Mouse (Mus musculus) heart, embryonic 14.5 days (tissue): ENCODE measurements around the gene Glrx2. TPM values are rescaled to one million over a fixed set of nuclear protein-coding genes. Genes with fewer than 3 reads are reported as not detected.
A peak's percentile ranks its signal among the peaks of the same experiment; 100 is the strongest.

Source experiments
- ATAC-seq: fragments of 200-750 bp; cut with Nextera tagmentation; 2 replicates; pipeline ENCODE4 v1.8.0; 2017; ENCODE audit warnings: low read depth, moderate TSS enrichment; ENCODE audit not compliant: insufficient number of reproducible peaks, insufficient read depth, low FRiP score
- H3K27ac ChIP-seq, 2 experiments: fragments of 200-500 bp in 1 of 2; fragments of 300-500 bp in 1 of 2; sonication (generic) in 1 of 2; replicated peaks in 1 of 2; 2 replicates each; pipeline ENCODE4 v1.5.1; 2012 to 2014; ENCODE audit warnings: low read depth in 2 of 2, low read length in 2 of 2, control low read depth in 1 of 2, mild to moderate bottlenecking in 1 of 2, mixed read lengths in 1 of 2; ENCODE audit not compliant: control insufficient read depth in 1 of 2, insufficient read depth in 1 of 2
- H3K27me3 ChIP-seq: fragments of 300-500 bp; sonication (generic); 2 replicates; pipeline ENCODE4 v1.6.1; 2014; ENCODE audit warnings: mild to moderate bottlenecking, low read length, control low read depth; ENCODE audit not compliant: control insufficient read depth, insufficient read depth
- H3K36me3 ChIP-seq: fragments of 300-500 bp; sonication (generic); 2 replicates; pipeline ENCODE4 v1.6.1; 2014; ENCODE audit warnings: mild to moderate bottlenecking, control low read depth, low read length, mixed read lengths; ENCODE audit not compliant: control insufficient read depth, insufficient read depth
- H3K4me1 ChIP-seq, 2 experiments: fragments of 200-500 bp in 1 of 2; fragments of 300-500 bp in 1 of 2; sonication (generic) in 1 of 2; 2 replicates each; pipeline ENCODE4 v1.6.1; 2012 to 2014; ENCODE audit warnings: low read length in 2 of 2, control low read depth in 1 of 2, mixed read lengths in 1 of 2; ENCODE audit not compliant: control insufficient read depth in 2 of 2, insufficient read depth in 2 of 2
- H3K4me2 ChIP-seq: fragments of 300-500 bp; sonication (generic); 2 replicates; pipeline ENCODE4 v1.6.1; 2014; ENCODE audit warnings: mild to moderate bottlenecking, low read length
- H3K4me3 ChIP-seq, 2 experiments: fragments of 200-500 bp in 1 of 2; fragments of 300-500 bp in 1 of 2; sonication (generic) in 1 of 2; 2 replicates each; pipeline ENCODE4 v1.5.1; 2012 to 2014; ENCODE audit warnings: low read length in 2 of 2, mild to moderate bottlenecking in 2 of 2, control low read depth in 1 of 2, low read depth in 1 of 2, moderate library complexity in 1 of 2; ENCODE audit not compliant: control insufficient read depth in 1 of 2, insufficient read depth in 1 of 2
- H3K9ac ChIP-seq: fragments of 300-500 bp; sonication (generic); 2 replicates; pipeline ENCODE4 v1.6.1; 2014; ENCODE audit warnings: mild to moderate bottlenecking, low read length
- H3K9me3 ChIP-seq: fragments of 300-500 bp; sonication (generic); 2 replicates; pipeline ENCODE4 v1.6.1; 2016; ENCODE audit warnings: low read length, control low read depth; ENCODE audit not compliant: control insufficient read depth
- WGBS: fragments of 180-500 bp; shearing (Covaris S2); extraction: QIAGEN DNeasy Blood & Tissue Kit; methylation state at CpG from one replicate; pipeline ENCODE4 v1.1.7; 2014; 5-methylcytosine and 5-hydroxymethylcytosine counted together
- polyA plus RNA-seq: library from polyadenylated mRNA; unstranded; fragments of >200 nt; fragmentation: Nextera tagmentation; extraction: Ambion mirVana; gene quantifications from 2 replicates; pipeline ENCODE4 v1.2.1, GENCODE M21; 2014

Glrx2 gene
- polyA plus RNA-seq, 1 experiment from 2014 or later: 82.1 TPM

DNA sequence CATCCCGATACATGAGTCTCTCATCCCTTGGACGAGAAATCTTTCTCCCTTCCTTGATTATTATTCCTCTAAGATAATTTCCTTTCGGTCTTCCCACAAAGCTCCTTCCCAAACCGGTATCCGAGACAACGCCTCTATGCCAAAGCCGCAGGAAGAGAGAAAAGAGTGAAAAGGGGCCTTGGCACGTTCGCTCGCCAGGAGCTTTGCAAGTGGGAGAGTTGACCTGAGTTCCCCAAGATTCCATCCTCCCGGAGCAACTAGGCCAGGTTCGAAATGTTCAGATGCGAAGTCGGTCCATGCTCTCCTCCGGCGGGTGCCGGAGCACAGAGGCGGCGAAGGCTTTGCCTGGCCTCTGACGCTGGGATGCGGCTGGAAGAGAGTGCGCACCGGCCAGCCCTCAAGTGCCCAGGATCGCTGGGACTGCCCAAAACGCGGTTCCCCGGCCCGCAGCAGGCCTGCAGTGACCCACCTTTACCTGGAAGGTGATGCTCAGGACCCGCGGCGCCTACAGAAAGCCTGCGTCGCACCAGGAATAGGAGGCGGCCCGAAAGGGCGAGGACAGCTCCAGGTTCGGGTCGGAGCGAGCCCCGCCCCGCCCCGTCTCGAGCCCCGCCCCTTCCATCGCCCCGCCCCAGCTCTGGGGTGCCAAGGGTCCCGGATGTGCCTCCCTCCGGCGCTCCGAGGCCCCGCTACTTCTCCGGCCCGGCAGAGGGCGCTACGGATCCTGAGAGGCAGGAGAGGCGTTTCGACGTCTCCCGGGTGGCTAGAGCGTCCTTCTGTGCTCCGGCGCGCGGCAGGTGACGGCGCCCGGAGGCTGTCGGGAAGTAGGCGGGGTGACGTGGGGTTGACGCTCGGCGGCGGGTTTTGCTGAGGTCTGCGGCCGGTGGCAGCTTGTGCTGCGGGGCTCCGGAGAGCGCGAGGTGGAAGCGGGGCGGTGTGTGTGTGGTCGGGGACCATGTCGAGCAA is 60.6 kb downstream of the Glrx2 start, which contains the start of the genes Trove2 and Uchl5:
Gene Trove2, minus strand, starts transcription at position 623 of the 966 bp plus-strand sequence.
Gene Uchl5, plus strand, starts transcription at position 827 of the 966 bp plus-strand sequence.
- Histone ChIP-seq H3K36me3 (peaks cover 11% of the 10 kb centered on the region; the same call in 1 of the 2 replicates), H3K9me3 (no peaks in the 10 kb centered on the region), H3K4me1 (peaks cover 3 to 24% of the 10 kb centered on the region in 2 experiments; a peak in 2 of 4 replicates), H3K27me3 (no peaks in the 10 kb centered on the region), H3K27ac (peak within 1 kb of the TSS; percentile 53 to 71), H3K4me3 (peak within 1 kb of the TSS; percentile 74 to 93), H3K9ac (peak within 1 kb of the TSS; percentile 89), H3K4me2 (peak within 1 kb of the TSS; percentile 83)
- WGBS: under 1% methylated on average over 78 of the region's 84 CpGs
- peak; percentile 96 for ATAC-seq

DNA sequence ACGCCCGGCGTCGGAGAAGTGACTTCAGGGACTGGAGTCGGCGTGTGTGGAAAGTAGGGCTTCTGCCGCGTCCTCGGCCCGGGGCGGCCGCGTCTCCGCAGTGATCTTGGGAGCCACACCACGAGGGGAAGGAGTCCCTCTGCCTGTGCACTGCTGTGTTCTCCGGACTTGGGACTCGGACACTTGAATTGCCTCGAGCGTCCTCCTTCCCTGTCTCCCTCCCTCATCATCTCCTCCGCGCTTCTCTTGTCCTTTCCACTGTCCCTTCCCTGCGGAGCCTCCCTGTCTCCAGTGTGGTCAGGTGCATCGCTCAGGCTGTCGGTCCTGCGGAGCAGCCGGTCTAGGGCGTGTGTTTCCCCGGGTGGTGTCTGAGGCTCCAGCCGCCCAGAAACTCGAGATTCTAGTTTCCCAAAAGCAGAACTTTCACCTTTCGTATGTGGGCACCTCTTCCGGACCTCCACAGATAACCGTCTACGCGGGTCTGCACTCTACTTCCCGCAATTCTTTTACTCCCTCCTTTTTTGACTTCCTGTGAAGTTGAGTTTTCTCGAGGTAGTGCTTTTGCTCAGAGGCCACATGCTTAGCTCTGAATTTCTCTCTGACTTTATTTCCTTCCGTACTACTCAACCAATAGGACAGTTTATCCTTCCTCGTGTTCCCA is 61.5 kb downstream of the Glrx2 start:
- H3K4me3 ChIP-seq: peak overlapping the region; percentile 73 to 74
- no peaks in the 10 kb centered on the region for H3K27me3 ChIP-seq
- peak overlapping the region; percentile 26 to 71; a peak in 3 of 4 replicates for H3K27ac ChIP-seq
- no peaks in the 10 kb centered on the region for H3K9me3 ChIP-seq
- peak; percentile 29 for ATAC-seq
- WGBS: under 1% methylated on average over 38 of the region's 39 CpGs
- peak overlapping the region; percentile 89 for H3K9ac ChIP-seq
- H3K4me2 ChIP-seq: peak overlapping the region; percentile 72
- peaks cover 3 to 24% of the 10 kb centered on the region in 2 experiments; a peak in 2 of 4 replicates for H3K4me1 ChIP-seq
- H3K36me3 ChIP-seq: peaks cover 11% of the 10 kb centered on the region; the same call in 1 of the 2 replicates

DNA sequence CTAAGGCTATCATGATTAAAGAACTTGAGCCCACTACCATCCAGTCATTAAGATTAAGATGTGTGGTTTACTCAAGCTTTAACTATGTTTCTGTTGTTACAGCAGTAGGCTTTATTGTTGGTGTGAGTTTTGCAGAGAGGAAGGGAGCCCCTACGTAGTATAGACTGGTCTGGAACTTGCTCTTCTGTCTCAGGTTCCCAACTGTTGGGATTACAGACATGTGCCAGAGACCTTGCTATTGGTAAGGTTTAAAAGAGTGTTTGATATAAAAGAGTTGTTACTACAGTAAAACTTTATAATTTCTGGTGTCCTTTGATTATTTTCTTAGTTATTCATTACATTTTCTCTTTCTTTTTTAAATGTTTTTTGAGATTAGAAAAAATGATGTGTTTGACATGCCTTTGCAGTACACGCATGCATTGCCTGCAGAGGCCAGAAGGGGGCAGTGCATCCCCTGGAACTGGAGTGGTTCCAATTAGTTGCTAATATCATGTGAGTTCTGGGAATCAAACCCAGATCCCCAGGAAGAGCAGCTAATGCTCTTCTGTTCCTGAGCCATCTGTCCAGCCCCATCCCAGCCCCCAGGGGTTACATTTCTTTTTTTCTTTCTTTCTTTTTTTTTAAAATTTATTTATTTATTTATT is 72.6 kb downstream of the Glrx2 start:
- H3K4me2 ChIP-seq: no peak overlapping the region
- H3K27me3 ChIP-seq: no peaks in the 10 kb centered on the region
- no peaks in the 10 kb centered on the region for H3K4me1 ChIP-seq
- H3K9me3 ChIP-seq: no peaks in the 10 kb centered on the region
- peaks cover 12% of the 10 kb centered on the region; the same call in 1 of the 2 replicates for H3K36me3 ChIP-seq
- WGBS: 85% methylated on average over 2 of the region's 2 CpGs
- H3K27ac ChIP-seq: no peak overlapping the region
- H3K9ac ChIP-seq: no peak overlapping the region
- ATAC-seq: no peak
- no peak overlapping the region for H3K4me3 ChIP-seq

Other genes starting within 250 kb of the Glrx2 start
- 0.47 and 0.50 TPM in 2 replicates for gene B3galt2, start 75.7 kb upstream of the Glrx2 start, polyA plus RNA-seq
- gene Cdc73, start 13.4 kb upstream of the Glrx2 start, polyA plus RNA-seq: 16.9 and 17.3 TPM in 2 replicates
- 14.5 and 16.3 TPM in 2 replicates for gene Trove2, start 60.7 kb downstream of the Glrx2 start, polyA plus RNA-seq
- gene Uchl5, start 60.9 kb downstream of the Glrx2 start, polyA plus RNA-seq: 44.7 and 45.8 TPM in 2 replicates